Mouse (Mus musculus): ENCODE data around the gene Pdcd4.
"Not testable (repeated sequence)": the region's sequence is repeated elsewhere in the genome, so short reads cannot be mapped to it uniquely, and the experiment has no call there.

DNA sequence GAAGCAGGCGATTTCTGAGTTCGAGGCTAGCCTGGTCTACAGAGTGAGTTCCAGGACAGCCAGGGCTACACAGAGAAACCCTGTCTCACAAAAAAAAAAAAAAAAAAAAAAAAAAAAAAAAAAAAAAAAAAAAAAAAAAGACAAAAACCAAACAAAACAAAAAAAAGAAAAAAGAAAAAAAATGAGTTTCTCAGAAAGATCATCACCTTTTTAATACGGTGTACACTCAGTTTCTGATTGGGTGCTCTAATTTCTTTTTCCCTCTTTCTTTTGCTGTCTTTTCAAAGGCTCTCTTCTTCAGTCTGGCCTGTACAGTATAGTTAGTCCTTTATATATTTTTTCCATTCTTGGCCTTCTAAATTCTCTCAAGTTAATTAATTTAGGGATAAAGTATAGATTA is 72.3 kb downstream of the Pdcd4 start:
- not testable (repeated sequence) for TF ChIP-seq CTCF (IDR thresholded peaks at IDR 0.05; ENCODE audit: low read depth); EP300 (optimal IDR thresholded peaks at IDR 0.05)
